Mouse (Mus musculus) ES-Bruce4 (cell line): ENCODE results near the gene Cacng4. TPM values are rescaled to one million over a fixed set of nuclear protein-coding genes. Genes with fewer than 3 reads are reported as not detected.

Experiments used
- H3K27ac ChIP-seq: 2 replicates; pipeline ENCODE4 v1.5.1; 2012; ENCODE audit warnings: low read length, inconsistent platforms; ENCODE audit not compliant: insufficient read depth
- H3K27me3 ChIP-seq: 2 replicates; pipeline ENCODE4 v1.6.1; 2012; ENCODE audit warnings: mild to moderate bottlenecking, low read length, inconsistent platforms; ENCODE audit not compliant: control insufficient read depth, poor library complexity, insufficient read depth, severe bottlenecking
- H3K36me3 ChIP-seq: 2 replicates; pipeline ENCODE4 v1.6.1; 2012; ENCODE audit warnings: inconsistent platforms, mild to moderate bottlenecking, low read length, moderate library complexity; ENCODE audit not compliant: control insufficient read depth, poor library complexity, insufficient read depth, severe bottlenecking
- H3K4me1 ChIP-seq: one replicate; pipeline ENCODE4 v1.8.1; 2011; ENCODE audit warnings: low read length; ENCODE audit not compliant: control insufficient read depth, insufficient read depth
- H3K4me3 ChIP-seq: 2 replicates; pipeline ENCODE4 v1.5.1; 2011; ENCODE audit warnings: low read depth, mild to moderate bottlenecking, low read length
- H3K9ac ChIP-seq: 2 replicates; pipeline ENCODE4 v1.6.1; 2012; ENCODE audit warnings: low read depth, mild to moderate bottlenecking, inconsistent platforms; ENCODE audit not compliant: poor library complexity, severe bottlenecking
- H3K9me3 ChIP-seq: replicated peaks from 2 replicates; pipeline ENCODE4 v1.6.1; 2012; ENCODE audit warnings: mild to moderate bottlenecking, low read length, inconsistent platforms; ENCODE audit not compliant: control insufficient read depth, poor library complexity, insufficient read depth, severe bottlenecking
- CTCF ChIP-seq: IDR thresholded peaks from one replicate; pipeline ENCODE4 v1.8.1; 2011; ENCODE audit warnings: low read depth, low read length
- EP300 ChIP-seq: IDR thresholded peaks from 2 replicates; pipeline ENCODE4 v1.6.1; 2011; ENCODE audit warnings: low read depth, low read length; ENCODE audit not compliant: insufficient read depth
- POLR2A ChIP-seq: IDR thresholded peaks from one replicate; pipeline ENCODE4 v1.8.1; 2011; ENCODE audit warnings: low read length; ENCODE audit not compliant: insufficient read depth
- polyA plus RNA-seq: library from polyadenylated mRNA; stranded (reverse); fragments of >200 nt; gene quantifications from 2 replicates; pipeline ENCODE4 v1.2.4, GENCODE M21; 2011; ENCODE audit warnings: low read depth; ENCODE audit not compliant: missing spikeins, insufficient read depth, insufficient read length

The Cacng4 gene
- polyA plus RNA-seq, 1 experiment, result 0.96 TPM

DNA sequence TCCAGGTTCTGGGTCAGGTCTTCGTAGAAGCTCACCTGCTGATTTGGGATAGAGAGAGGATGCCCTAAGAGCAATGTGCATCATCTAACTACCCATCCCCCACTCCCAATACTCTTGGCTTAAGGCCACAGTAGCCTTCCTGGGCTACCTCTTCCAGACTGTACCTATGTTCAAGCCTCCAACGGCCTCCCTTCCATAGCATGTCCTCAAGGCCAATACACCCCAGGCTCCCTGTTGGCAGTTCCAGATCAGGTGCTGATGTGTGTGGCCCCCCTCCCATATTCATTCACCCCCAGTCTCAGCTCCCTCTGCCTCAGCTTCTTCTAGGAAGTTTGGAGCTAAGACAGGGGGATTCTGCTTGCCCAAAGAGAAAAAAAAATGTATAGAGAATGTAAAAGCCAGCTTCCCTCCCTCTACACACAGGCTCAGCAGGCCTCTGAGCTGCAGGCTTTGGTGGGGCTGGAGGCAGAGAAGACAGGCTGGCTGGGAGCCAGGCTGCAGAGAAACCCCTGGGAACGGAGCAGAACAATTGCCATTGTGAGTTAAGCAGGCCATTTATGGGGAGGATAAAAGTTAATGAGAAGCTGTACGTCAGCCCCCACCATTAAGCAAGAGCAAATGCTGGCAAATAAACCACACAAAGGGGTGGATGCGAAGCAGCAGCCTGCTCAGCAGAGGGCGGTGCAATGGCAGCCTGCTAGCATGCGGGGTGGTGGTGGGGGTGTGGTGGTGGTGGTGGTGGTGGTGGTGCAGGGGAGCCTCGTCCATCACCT lies 31.5 kb downstream of the Cacng4 start:
- no peaks in the 10 kb centered on the region for H3K9me3 ChIP-seq
- no peak overlapping the region for H3K27ac ChIP-seq
- no peaks in the 10 kb centered on the region for H3K27me3 ChIP-seq
- no peaks in the 10 kb centered on the region for H3K4me1 ChIP-seq
- no peak overlapping the region for H3K4me3 ChIP-seq
- TF ChIP-seq POLR2A, result no peak
- no peak for TF ChIP-seq EP300
- TF ChIP-seq CTCF, result no peak
- no peaks in the 10 kb centered on the region for H3K36me3 ChIP-seq
- H3K9ac ChIP-seq, result no peak overlapping the region

- Histone ChIP-seq H3K27me3 (no peaks in the 10 kb centered on the region), H3K36me3 (no peaks in the 10 kb centered on the region), H3K27ac (no peak overlapping the region), H3K4me3 (no peak overlapping the region), H3K9ac (no peak overlapping the region), H3K9me3 (no peaks in the 10 kb centered on the region), H3K4me1 (no peaks in the 10 kb centered on the region)
- TF ChIP-seq POLR2A (no peak), EP300 (no peak), CTCF (no peak)
Observed at GRCm38 (mm10) chr11:107761790-107762500, 32.4 kb downstream of the Cacng4 start.

- Histone ChIP-seq H3K9ac (no peak overlapping the region), H3K27ac (no peak overlapping the region), H3K27me3 (no peaks in the 10 kb centered on the region), H3K9me3 (no peaks in the 10 kb centered on the region), H3K4me3 (no peak overlapping the region), H3K4me1 (no peaks in the 10 kb centered on the region), H3K36me3 (no peaks in the 10 kb centered on the region)
- TF ChIP-seq EP300 (no peak), CTCF (no peak), POLR2A (no peak)
Observed at GRCm38 (mm10) chr11:107760001-107760400, 34.4 kb downstream of the Cacng4 start.

GRCm38 (mm10) chr11:107759516-107759915 lies 34.8 kb downstream of the Cacng4 start:
- TF ChIP-seq CTCF (no peak), POLR2A (no peak), EP300 (no peak)
- H3K36me3 ChIP-seq, result no peaks in the 10 kb centered on the region
- H3K9ac ChIP-seq, result no peak overlapping the region
- no peaks in the 10 kb centered on the region for H3K4me1 ChIP-seq
- H3K27me3 ChIP-seq, result no peaks in the 10 kb centered on the region
- no peaks in the 10 kb centered on the region for H3K9me3 ChIP-seq
- no peak overlapping the region for H3K27ac ChIP-seq
- H3K4me3 ChIP-seq, result no peak overlapping the region

DNA sequence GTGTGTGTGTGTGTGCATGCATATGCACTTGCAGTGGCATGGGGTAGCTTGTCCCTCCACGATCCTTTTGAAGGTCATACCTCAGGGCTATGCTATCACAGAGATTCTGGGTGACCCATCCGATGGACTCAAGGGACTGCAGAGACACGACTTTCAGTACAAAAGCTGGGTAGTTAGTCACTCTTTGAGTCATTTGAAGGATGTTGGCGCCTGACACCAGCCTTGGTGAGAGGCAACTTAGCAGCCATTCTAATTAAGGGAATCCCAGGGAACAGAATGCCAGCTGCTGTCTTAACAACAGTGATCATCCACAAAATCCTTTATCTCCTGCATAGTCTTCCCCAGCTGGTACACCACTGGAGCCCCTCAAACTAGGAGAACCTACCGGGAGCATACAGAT lies 45.2 kb downstream of the Cacng4 start:
- H3K36me3 ChIP-seq, result no peaks in the 10 kb centered on the region
- H3K27me3 ChIP-seq, result no peaks in the 10 kb centered on the region
- TF ChIP-seq CTCF (no peak), EP300 (no peak), POLR2A (no peak)
- H3K27ac ChIP-seq, result no peak overlapping the region
- H3K4me3 ChIP-seq, result no peak overlapping the region
- no peaks in the 10 kb centered on the region for H3K4me1 ChIP-seq
- H3K9ac ChIP-seq, result no peak overlapping the region
- H3K9me3 ChIP-seq, result no peaks in the 10 kb centered on the region
